Mouse (Mus musculus) heart, postnatal 25 days (tissue): ENCODE measurements around the gene Atg7. TPM values are rescaled to one million over a fixed set of nuclear protein-coding genes. Genes with fewer than 3 reads are reported as not detected.

ENCODE experiments used
- DNase-seq: peaks from one replicate; pipeline ENCODE4 v3.0.0; 2022; ENCODE audit warnings: low spot score
- intact Hi-C: fragments of 180-260 bp; cut with DNase I; formaldehyde crosslinking; loops from one replicate; pipeline ENCODE4 v1.15.1; 2025
- total RNA-seq, 2 experiments: library from RNA; stranded (reverse); gene quantifications; 2 replicates each; pipeline ENCODE4 v1.2.3; 2021

The Atg7 gene
- total RNA-seq, 2 experiments from 2014 or later, result 9.5 to 10.8 TPM

DNA sequence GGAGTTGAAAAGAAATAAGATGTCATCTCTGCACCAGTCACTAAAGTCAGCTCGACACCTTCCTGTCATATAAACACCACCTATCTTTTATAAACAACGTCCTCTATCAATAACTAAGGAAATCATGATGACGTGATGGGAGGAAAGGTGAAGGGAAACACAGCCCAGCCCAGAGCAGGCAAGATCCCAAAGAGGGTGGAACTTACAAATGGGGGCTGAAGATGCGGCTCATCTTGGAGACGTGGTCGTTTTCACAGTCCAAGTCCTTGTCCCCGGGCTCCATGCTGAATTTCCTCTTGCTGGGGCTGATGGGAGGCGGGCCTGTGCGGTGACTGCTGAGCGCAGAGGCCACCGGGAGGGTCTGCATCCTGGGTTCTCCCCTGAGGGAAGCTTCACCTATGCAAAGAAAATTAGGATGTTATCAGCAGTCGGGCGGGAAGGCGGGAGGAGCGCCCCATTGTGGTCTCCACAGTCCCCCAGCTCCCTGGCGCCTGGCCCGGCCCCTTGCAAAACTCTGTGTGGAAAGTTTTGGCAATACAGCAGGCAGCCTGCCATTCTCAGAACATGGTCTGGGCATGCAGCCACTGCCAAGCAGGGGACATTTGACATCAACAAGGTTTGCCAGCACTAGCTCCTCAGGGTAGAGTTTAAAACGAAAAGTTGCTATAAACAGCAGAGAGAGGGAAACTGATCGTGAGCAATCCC lies 247.7 kb downstream of the Atg7 start:
- intact Hi-C loops, result loop anchor here (2.0 kb wide), 1 partner anchor 14 kb away; no protein-coding TSS in a partner anchor
- peak; percentile 83 for DNase-seq

DNA sequence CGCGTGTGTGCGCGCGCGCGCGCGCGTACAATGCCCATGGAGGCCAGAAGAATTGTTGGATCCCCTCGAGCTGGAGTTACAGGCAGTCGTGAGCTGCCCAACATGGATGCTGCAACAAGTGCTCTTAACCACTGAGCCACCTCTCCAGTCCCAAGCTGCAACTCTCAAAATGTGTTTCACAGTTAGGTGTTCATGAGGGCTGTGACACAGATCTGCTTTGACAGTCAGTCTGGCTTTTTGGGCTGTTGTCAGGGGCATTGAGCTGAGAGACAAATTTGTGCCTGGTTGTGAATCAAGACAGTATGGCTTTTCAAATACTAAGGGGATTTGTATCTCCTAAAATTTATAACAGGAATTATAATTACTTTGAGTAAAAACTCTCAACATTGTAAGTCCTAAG lies 248.4 kb downstream of the Atg7 start:
- DNase-seq, result no peak
- intact Hi-C loops, result loop anchor here (2.0 kb wide), 1 partner anchor 14 kb away; no protein-coding TSS in a partner anchor

DNA sequence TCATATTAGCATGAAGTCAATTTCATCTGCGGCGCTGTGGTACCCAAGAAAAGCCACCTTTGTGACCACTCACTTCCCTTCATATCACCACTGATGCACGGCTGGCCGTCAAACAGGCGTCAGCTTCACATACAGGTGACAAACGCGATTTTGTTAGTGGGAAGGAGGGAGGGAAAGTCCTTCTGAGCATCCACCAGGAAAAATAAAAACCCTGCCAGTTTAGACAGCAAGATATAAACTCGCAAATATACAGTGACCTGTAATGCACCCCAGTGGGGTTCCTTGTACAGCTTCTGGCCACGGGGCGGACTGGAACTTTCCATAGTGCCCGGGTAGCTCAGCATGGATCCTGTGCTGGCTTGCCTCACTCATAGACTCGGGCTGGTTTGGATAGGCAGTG lies 248.9 kb downstream of the Atg7 start:
- intact Hi-C loops, result loop anchor here (2.0 kb wide), 1 partner anchor 15 kb away; no protein-coding TSS in a partner anchor
- DNase-seq, result no peak

DNA sequence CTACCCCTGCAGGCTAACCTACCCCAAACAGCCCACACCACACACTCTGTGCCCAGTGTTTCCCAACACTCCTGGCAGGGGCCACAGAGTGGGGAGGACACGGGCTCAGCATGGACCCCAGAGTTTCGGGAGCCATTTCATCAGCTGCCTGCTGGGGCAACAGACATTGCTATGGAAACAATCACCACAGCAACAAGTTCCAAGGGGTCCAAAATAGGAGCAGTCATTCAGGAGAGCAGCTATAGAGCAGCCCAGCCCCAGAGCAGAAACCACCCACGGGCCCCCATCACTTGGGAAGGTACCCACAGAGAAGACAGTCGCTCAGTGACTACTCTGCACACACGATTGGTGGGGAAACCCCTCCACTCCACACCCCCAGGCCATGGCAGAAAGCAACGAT lies 249.5 kb downstream of the Atg7 start:
- intact Hi-C loops, result no loop called here
- DNase-seq, result no peak

DNA sequence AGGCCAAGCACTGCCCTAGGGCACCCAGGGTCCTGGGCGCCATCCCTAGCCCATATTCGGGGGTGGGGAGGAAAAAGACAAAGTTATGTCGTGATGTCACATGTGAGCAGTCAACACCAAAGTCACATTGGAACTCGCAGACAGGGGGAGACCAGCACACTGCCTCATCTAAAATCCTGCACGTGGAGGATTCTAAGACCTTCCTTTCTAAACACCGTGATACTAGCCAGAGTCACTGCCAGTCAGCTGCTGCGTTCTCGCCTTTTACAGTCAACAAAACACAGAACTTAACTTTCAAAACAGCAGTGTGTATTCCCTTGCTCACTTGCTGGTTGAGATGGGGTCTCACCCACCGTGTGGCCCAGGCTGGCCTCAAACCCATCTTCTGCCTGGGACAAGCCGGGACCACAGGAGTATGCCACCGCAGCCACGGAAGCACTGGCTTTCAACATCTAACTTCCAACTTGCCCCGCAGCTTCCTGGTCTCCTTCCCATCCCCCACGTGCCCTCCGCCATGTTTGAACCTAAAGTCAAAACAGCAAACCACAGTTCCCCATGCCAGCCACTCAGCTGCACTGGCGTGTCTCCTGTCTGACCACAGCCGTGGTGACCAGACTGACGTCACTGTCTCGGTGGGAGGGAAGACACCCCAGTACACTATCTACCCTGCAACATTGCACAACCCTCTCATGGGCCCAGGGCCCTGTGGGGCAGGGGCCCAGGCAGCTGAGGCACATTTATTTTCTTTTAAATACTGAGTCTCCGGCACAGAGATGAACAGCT lies 250.7 kb downstream of the Atg7 start:
- intact Hi-C loops, result loop anchor here (2.0 kb wide), 1 partner anchor 27 kb away; no protein-coding TSS in a partner anchor
- DNase-seq, result peak; percentile 81

DNA sequence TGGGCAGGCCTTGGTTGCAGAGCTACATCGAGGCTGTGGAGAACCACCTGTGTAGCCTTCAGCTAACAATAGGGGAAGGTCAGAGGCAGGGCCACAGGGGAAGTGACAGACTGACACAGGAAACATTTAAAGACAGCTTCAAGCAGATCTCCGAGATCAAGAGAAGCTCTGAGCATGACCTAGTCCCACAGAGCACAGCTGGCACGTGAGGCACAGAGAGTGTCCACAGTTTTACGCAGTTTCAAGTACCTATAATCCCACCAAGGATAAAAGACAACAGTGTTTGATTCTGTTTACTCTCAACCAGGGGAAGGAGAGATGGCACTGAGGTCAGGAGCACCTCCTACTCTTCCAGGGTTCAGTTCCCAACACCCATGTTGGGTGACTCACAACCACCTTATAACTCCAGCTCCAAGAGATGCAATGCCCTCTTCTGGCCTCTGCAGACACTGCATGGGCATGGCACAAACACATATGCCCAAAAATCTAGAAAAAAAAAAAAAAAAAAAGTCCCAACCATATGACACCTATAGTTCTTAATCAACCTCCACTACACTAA lies 251.7 kb downstream of the Atg7 start:
- DNase-seq, result no peak
- intact Hi-C loops, result loop anchor here (2.0 kb wide), 1 partner anchor 26 kb away; no protein-coding TSS in a partner anchor

DNA sequence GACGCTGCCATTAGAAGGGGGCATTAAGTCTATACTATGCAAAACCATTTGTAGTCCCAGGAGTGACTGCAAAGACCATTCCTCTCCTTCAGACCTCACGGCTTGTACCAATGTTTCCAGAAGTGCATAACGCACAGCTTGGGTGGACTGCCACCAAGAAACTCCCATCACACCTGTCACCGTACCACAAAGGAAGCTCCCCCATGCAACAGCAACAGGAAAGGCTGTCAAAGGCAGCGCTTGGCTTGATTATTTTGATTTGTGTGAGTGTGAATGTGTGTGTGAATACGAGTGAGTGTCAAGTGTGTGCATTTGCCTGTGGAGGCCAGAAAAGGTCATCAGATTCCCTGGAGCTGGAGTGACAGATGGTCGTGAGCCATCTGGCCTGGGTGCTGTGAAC lies 252.3 kb downstream of the Atg7 start:
- intact Hi-C loops, result loop anchor here (2.0 kb wide), 1 partner anchor 26 kb away; no protein-coding TSS in a partner anchor
- no peak for DNase-seq

DNA sequence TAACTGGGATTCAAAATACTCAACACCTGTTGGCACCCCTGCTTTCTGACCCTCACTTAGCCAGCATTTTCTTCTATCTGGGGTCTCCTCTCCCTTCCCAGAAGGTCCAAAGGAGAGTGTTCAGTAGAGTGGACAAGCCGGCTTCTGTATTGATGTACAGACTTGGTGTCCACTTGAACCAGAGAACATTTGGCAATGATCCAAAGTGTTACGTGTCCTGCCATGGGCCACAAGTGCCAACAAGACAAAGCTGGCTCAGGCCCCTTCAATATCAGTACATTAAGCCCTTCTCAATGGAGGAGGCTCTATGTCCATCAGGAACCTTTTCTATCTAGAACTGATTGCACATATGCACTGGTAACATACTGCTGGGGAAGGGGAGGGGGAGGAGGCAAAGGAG lies 253.4 kb downstream of the Atg7 start:
- intact Hi-C loops, result no loop called here
- no peak for DNase-seq

DNA sequence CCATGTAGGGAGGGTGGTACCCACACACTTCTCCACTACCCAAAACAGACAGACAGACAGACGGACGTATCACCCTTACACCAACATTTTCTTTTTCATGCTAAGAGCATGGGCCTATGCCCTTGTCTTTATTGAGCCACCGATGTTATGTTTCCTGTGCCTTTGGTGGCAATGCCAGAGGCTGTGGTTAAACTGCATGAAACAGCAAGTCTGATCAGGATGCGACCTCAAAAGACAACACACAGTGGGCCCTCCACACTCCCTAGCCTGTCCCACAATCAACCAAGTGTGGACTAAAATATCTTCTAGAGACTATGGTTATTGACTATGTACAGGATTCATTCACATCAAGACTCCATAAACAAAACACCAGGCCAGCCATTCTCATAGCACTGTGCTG lies 256.1 kb downstream of the Atg7 start:
- no peak for DNase-seq
- intact Hi-C loops, result no loop called here

DNA sequence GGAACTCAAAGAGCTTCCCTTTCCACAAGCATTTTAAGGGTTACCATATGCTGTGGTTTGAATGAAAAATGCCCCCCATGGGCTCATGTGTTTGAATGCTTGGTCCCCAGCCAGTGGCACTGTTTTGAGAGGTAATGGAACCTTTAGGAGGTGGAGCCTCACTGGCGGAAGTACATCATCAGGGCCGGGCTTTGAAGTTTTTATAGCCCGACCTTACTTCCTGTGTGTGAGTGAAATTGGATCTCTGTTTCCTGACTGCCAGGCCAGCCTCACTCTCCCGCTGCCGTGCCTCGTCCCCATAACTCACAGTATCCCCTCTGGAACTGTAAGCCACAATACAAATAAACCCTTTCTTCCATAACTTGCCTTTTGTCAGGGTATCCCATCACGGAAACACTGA lies 256.8 kb downstream of the Atg7 start:
- no peak for DNase-seq
- intact Hi-C loops, result no loop called here

DNA sequence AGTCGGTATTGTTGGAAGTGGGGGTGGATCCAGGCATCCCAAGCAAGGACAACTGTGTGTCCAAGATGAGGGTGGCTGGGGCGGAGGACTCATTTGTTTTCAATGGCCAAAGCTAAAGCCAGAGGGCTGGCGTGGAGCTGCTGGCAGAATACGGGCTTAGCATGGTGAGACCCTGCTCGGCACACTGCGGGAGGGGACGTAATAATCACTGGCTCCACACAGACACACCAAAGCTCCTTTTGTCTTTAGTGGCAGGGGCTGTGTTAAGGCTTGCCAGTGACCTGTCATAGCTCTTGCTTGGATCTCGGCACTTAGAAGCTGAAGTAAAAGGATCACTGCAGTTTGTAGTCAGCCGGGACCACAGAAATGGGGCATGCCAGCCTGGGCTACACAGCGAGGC lies 257.3 kb downstream of the Atg7 start:
- intact Hi-C loops, result no loop called here
- no peak for DNase-seq

DNA sequence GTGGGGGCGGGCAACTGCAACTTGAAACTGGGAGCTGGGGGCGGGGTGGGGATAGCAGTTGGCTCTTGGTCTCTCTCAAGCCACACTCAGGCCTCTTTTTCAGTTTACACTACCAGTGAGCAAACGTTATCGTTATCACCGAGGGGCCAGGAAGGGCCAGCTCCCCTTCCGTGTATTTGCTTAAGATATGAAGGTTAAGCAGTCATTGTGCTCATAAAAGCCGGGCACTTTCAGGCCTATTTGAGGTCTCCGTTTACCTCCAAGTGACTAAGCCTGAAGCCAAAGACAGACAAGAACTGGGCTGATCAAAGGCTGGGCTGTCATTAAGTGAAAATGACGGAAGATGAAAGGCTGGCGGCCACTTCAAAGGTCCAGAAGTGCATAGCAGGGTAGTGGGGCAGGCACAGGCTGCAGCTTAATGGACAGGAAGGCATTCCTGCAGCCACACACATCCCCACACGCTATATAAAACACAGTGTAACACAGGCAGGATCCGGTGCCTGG lies 258.5 kb downstream of the Atg7 start:
- no peak for DNase-seq

DNA sequence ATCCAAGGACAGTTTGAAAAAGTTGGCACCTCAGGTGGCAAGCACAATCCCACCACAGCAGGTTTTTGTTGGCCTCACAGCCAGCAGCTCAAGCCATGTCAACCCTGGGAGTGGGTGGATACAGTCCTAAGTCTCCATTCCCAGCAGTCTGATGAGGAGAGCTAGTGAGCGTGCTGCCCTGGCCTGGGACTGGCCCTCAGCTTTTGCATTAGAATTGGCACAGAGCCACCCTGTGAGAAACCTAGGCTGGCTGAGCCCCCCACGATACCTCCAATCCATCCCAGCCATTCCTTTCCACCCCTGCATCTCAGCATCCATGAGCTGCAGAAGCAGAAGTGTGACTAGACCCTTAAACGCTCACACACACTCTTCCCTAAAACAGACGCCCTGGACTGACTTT lies 259.0 kb downstream of the Atg7 start:
- intact Hi-C loops, result loop anchor here (2.0 kb wide), 1 partner anchor 15 kb away; no protein-coding TSS in a partner anchor
- DNase-seq, result no peak

More for the DNA sequence above, 258.5 kb downstream of the Atg7 start:
- intact Hi-C loops, result no loop called here

DNA sequence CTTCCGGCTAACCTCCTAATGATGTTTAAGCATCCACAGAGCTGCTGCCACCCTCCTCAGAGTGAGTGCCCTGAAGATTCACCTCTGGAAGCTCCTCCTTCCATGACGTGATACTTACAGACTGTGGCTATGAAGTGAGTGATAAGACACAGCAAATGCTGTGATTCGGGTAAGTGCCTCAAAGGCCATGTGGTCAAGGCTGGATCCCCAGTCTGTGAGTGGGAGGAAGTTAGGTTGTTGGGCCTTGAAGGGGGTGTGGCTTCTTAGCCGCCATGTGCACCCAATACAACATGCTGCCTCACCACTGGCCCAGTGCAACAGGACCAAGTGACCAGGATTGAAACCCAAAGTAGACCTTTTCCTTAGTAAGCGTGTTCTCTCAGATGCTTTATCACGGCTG lies 261.3 kb downstream of the Atg7 start:
- intact Hi-C loops, result no loop called here
- DNase-seq, result no peak

DNA sequence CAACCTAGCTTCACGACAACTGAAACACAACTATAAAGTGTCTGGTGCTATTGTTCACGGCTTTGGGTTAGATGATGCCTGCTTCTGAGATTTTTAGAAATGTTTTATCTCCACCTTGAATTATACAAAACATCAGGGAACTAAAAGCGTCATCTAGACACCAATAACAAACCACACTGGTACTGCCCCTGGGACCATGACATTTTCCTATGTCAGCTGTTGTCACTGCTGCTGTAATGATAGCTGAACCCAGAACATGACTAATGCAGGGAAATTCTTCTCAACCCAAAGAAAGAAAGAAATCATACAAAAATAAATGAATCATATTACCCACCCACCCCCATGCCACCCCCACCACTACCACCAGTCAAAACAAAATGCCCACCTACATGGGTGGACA lies 261.9 kb downstream of the Atg7 start:
- no peak for DNase-seq
- intact Hi-C loops, result no loop called here

DNA sequence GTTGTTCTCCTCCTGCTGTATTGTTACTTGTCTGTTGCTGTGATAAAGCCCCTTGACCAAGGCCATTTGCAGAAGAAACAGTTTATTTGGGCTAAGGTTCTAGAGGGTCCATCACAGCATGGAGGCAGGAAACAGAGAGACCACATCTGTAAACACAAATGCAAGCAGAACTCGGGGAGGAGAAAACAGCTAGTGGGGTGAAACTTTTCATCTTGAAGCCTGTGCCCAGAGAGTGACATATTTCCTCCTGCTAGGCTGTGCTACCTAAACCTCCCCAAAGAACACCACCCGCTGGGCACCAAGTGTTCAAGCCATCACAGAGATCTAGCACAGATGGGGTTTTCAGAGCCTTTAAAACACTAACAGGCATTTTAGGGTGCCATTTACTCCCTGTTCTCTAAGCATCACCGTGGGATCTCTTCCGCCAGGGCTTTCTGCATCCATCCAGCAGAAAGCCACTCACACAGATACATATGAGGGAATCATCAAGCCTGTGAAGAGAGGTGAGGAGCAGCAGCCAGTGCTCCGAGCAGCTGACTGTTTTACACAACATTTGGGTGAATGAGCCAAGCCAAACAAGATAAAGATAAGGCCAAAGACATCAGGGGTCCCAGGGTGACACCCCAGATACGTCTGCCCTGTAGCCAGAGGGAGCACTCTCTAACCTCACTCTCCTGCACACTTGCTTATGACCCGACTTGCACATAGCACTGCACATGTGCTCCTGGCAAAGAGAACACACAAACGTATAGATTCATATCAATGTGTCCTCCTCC lies 262.5 kb downstream of the Atg7 start:
- DNase-seq, result no peak
- intact Hi-C loops, result no loop called here

DNA sequence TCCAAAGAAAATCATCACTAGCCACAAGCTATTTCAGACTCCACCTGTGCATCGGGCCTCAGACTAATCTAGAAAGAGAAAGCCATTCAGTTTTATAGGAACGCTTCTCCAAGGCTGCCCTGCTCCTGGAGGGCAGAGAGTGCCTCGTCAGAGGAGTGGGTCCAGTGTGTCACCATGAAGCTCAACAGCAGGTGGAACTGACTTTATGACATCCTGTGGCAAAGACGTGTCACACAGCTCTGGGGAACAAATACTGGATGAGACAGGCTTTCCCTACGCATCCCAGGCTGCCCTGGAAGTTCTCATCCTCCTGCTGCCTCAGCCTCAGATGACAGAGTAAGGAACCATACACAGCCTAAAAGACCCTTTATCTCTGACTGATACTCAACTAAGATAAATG lies 263.3 kb downstream of the Atg7 start:
- no peak for DNase-seq
- intact Hi-C loops, result no loop called here

DNA sequence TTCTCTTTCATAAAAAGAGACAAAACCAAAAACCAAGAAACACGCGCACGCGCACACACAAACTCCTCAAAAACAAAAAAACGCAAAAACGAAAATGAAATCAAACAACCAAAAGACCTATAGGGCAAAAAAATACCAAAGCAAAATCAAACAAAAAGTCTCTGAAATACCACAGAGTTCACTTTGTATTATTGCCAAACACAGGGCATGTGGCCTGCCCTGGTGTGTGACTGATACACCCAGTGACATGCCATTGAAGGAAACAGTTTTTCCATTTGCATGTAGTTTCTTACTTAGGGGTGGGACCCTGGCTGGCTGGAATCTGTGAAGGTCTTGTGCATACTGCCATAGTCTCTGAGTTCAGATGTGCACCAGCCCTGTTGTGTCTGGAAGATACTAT lies 264.6 kb downstream of the Atg7 start:
- no peak for DNase-seq
- intact Hi-C loops, result no loop called here

DNA sequence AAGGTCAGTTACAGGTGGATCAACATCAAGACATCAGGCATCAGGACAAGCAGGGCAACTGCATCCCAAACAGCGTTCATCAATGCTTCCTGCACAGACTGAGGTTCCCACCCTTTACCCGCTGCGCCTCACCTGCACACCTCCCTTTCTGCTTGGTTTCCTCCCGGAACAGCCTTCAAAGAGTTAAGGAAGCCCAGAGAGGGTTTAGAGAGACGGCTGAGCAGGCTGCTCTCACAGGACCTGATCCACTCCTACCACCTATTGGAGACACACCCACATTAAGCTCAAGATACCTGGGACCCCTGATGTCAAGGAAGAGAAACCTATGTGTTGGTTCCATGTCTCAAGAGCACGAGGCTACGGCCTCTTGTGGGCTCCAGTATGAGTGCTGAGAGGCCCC lies 266.9 kb downstream of the Atg7 start:
- intact Hi-C loops, result no loop called here
- no peak for DNase-seq
